ENCODE assay signal across 8 mouse cellular contexts in the genomic region with DNA sequence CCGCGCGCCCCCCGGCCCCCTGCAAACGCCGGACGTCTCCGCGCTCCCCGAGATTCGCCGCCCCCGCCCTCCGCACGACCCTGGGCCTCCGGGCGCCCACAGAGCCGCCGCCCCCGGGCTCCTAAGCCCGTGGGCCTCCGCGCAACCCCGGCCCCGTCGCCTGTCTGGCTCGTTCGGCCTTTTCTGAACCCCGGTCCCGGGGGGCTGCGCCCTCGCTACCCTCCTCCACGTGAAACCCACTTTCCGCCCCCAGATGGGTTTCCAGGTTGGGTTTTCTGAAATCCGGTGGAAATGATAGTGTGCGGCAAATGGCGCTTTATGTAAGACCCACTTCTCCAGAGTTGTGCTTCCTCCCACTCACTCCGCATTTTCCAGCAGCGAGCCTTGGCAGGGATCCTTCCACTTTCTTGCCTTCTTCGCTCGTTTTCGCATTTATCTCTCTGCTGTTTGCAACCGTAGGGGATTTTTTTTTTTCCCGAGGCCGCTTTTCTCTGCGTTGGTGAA. TPM values are rescaled to one million over a fixed set of nuclear protein-coding genes. Genes with fewer than 3 reads are reported as not detected.
DNase-seq lines count a peak whose midpoint lies in the region; ATAC-seq lines count a peak whose summit lies in the region.

No protein-coding gene starts in this region.

- peak; percentile 61 for DNase-seq in adrenal gland, adult 2 months
- peak; percentile 59 for DNase-seq in embryonic facial prominence, embryonic 10.5 days (ENCODE audit: low spot score)
- peak; percentile 33 to 39 for DNase-seq in gastrocnemius, postnatal 4 days (ENCODE audit: low spot score in 2 of 2)
- peak; percentile 35 for DNase-seq in kidney, adult 11 months
- DNase-seq in left cerebral cortex, postnatal 4 days = peak; percentile 36
- peak; percentile 59 for DNase-seq in midbrain, embryonic 10.5 days (ENCODE audit: low spot score)
- DNase-seq in spleen, adult 12 weeks (ENCODE audit: low spot score) = peak; percentile 27

- H3K4me3 ChIP-seq in embryonic facial prominence, embryonic 10.5 days = peak overlapping the region; percentile 73
- peak overlapping the region; percentile 98 for H3K4me3 ChIP-seq in midbrain, embryonic 10.5 days

- WGBS in embryonic facial prominence, embryonic 10.5 days = under 1% methylated on average over 46 of the region's 46 CpGs
- under 1% methylated on average over 38 of the region's 46 CpGs for WGBS in midbrain, embryonic 10.5 days

- no peaks in the 10 kb centered on the region for H3K27me3 ChIP-seq in embryonic facial prominence, embryonic 10.5 days (replicated peaks; ENCODE audit: low read depth, poor library complexity, severe bottlenecking)
- H3K27me3 ChIP-seq in midbrain, embryonic 10.5 days (ENCODE audit: low read depth, poor library complexity, severe bottlenecking) = no peaks in the 10 kb centered on the region

- peak overlapping the region; percentile 90 for H3K27ac ChIP-seq in embryonic facial prominence, embryonic 10.5 days (replicated peaks)
- peak overlapping the region; percentile 97 for H3K27ac ChIP-seq in midbrain, embryonic 10.5 days (replicated peaks)

- intact Hi-C loops in left cerebral cortex, postnatal 4 days (cut with DNase I) = no loop called here

- no peaks in the 10 kb centered on the region for H3K36me3 ChIP-seq in embryonic facial prominence, embryonic 10.5 days (replicated peaks)
- H3K36me3 ChIP-seq in midbrain, embryonic 10.5 days = no peaks in the 10 kb centered on the region

- no peak for ATAC-seq in monocyte, adult 5-6 weeks (replicated peaks; ENCODE audit: insufficient number of reproducible peaks, low FRiP score, low TSS enrichment, poor library complexity, severe bottlenecking)

- peaks cover 23% of the 10 kb centered on the region for H3K4me1 ChIP-seq in embryonic facial prominence, embryonic 10.5 days
- H3K4me1 ChIP-seq in midbrain, embryonic 10.5 days = peaks cover 29% of the 10 kb centered on the region

- no peaks in the 10 kb centered on the region for H3K9me3 ChIP-seq in embryonic facial prominence, embryonic 10.5 days
- H3K9me3 ChIP-seq in midbrain, embryonic 10.5 days (replicated peaks) = no peaks in the 10 kb centered on the region

RNA-seq across cellular contexts. Expression of a gene that starts 0.7 kb away (rescaled TPM):
- total RNA-seq in adrenal gland, adult 2 months (2021) = 10 to 100 TPM; 90.2 to 94.9 TPM
- polyA plus RNA-seq in adrenal gland, adult 2 months (2012; rRNA removed) = 268 and 279 TPM in 2 replicates
- polyA plus RNA-seq in embryonic facial prominence, embryonic 10.5 days (2016; fragmentation: Nextera tagmentation; extraction: Ambion mirVana) = 75.6 and 77.3 TPM in 2 replicates
- 100 to 1,000 TPM; 121 to 124 TPM for total RNA-seq in gastrocnemius, postnatal 4 days (2021)
- 100 to 1,000 TPM; 217 to 218 TPM for total RNA-seq in left cerebral cortex, postnatal 4 days (2021)
- 77.3 and 84.7 TPM in 2 replicates for polyA plus RNA-seq in midbrain, embryonic 10.5 days (2016; fragmentation: Nextera tagmentation; extraction: Ambion mirVana)
- 103 to 132 TPM (median 125 TPM) in 3 replicates for total RNA-seq in monocyte, adult 5-6 weeks (2017)

RNA-seq across cellular contexts. Expression of a gene that starts 22.1 kb away (rescaled TPM):
- 10 to 100 TPM; 13.0 to 17.0 TPM for total RNA-seq in adrenal gland, adult 2 months (2021)
- 4.5 and 4.6 TPM in 2 replicates for polyA plus RNA-seq in adrenal gland, adult 2 months (2012; rRNA removed)
- 29.5 and 30.1 TPM in 2 replicates for polyA plus RNA-seq in embryonic facial prominence, embryonic 10.5 days (2016; fragmentation: Nextera tagmentation; extraction: Ambion mirVana)
- total RNA-seq in gastrocnemius, postnatal 4 days (2021) = 1 to 10 TPM; 8.9 to 9.6 TPM
- 1 to 10 TPM; 7.1 to 7.7 TPM for total RNA-seq in left cerebral cortex, postnatal 4 days (2021)
- 30.0 and 31.0 TPM in 2 replicates for polyA plus RNA-seq in midbrain, embryonic 10.5 days (2016; fragmentation: Nextera tagmentation; extraction: Ambion mirVana)
- total RNA-seq in monocyte, adult 5-6 weeks (2017) = 4.7 to 20.4 TPM (median 6.3 TPM) in 3 replicates

RNA-seq across cellular contexts. Expression of a gene that starts 51.6 kb away (rescaled TPM):
- total RNA-seq in adrenal gland, adult 2 months (2021) = 10 to 100 TPM; 57.1 to 62.5 TPM
- polyA plus RNA-seq in adrenal gland, adult 2 months (2012; rRNA removed) = 2.7 and 2.9 TPM in 2 replicates
- polyA plus RNA-seq in embryonic facial prominence, embryonic 10.5 days (2016; fragmentation: Nextera tagmentation; extraction: Ambion mirVana) = 118 and 128 TPM in 2 replicates
- total RNA-seq in gastrocnemius, postnatal 4 days (2021) = 10 to 100 TPM; 36.4 to 38.2 TPM
- 10 to 100 TPM; 34.5 to 34.6 TPM for total RNA-seq in left cerebral cortex, postnatal 4 days (2021)
- polyA plus RNA-seq in midbrain, embryonic 10.5 days (2016; fragmentation: Nextera tagmentation; extraction: Ambion mirVana) = 94.6 and 123 TPM in 2 replicates
- 39.8 to 46.5 TPM (median 44.2 TPM) in 3 replicates for total RNA-seq in monocyte, adult 5-6 weeks (2017)
